Mouse (Mus musculus) adrenal gland, postnatal 10 days (tissue): ENCODE results near the gene C530008M17Rik. TPM values are rescaled to one million over a fixed set of nuclear protein-coding genes. Genes with fewer than 3 reads are reported as not detected.

Source experiments
- DNase-seq: peaks from one replicate; pipeline ENCODE4 v3.0.0; 2021; ENCODE audit warnings: mixed read lengths
- total RNA-seq, 2 experiments: library from RNA; stranded (reverse); gene quantifications; 2 replicates each; pipeline ENCODE4 v1.2.3; 2021

Gene C530008M17Rik
- total RNA-seq, 2 experiments from 2014 or later = 7.5 to 10.4 TPM

GRCm38 (mm10) chr5:76665421-76665820 lies 9.1 kb downstream of the C530008M17Rik start:
- DNase-seq = no peak

- no peak for DNase-seq
These were observed 9.9 kb downstream of the C530008M17Rik start for GRCm38 (mm10) chr5:76666026-76666756.

GRCm38 (mm10) chr5:76668118-76668517 lies 11.8 kb downstream of the C530008M17Rik start:
- DNase-seq = no peak

GRCm38 (mm10) chr5:76668547-76668946 lies 12.2 kb downstream of the C530008M17Rik start:
- no peak for DNase-seq

GRCm38 (mm10) chr5:76670183-76670582 lies 13.9 kb downstream of the C530008M17Rik start:
- no peak for DNase-seq

- DNase-seq = no peak
These were observed 17.8 kb downstream of the C530008M17Rik start for GRCm38 (mm10) chr5:76674022-76674653.

GRCm38 (mm10) chr5:76675369-76675768 lies 19.1 kb downstream of the C530008M17Rik start:
- no peak for DNase-seq

- DNase-seq = no peak
These were observed 24.6 kb downstream of the C530008M17Rik start for GRCm38 (mm10) chr5:76680959-76681358.

GRCm38 (mm10) chr5:76681895-76682656 lies 25.8 kb downstream of the C530008M17Rik start:
- no peak for DNase-seq

- no peak for DNase-seq
These were observed 27.1 kb downstream of the C530008M17Rik start for GRCm38 (mm10) chr5:76683455-76683854.

GRCm38 (mm10) chr5:76684658-76685605 lies 28.6 kb downstream of the C530008M17Rik start:
- DNase-seq = peak; percentile 47

- no peak for DNase-seq
These were observed 31.8 kb downstream of the C530008M17Rik start for GRCm38 (mm10) chr5:76687961-76688600.

- no peak for DNase-seq
These were observed 32.3 kb downstream of the C530008M17Rik start for GRCm38 (mm10) chr5:76688643-76689042.

- DNase-seq = no peak
These were observed 33.9 kb downstream of the C530008M17Rik start for GRCm38 (mm10) chr5:76690177-76690593.

GRCm38 (mm10) chr5:76691251-76691650 lies 34.9 kb downstream of the C530008M17Rik start:
- no peak for DNase-seq

- DNase-seq = no peak
These were observed 35.6 kb downstream of the C530008M17Rik start for GRCm38 (mm10) chr5:76691706-76692424.

GRCm38 (mm10) chr5:76697536-76697935 lies 41.2 kb downstream of the C530008M17Rik start:
- no peak for DNase-seq

- no peak for DNase-seq
These were observed 41.9 kb downstream of the C530008M17Rik start for GRCm38 (mm10) chr5:76698187-76698586.

GRCm38 (mm10) chr5:76701127-76701853 lies 45.0 kb downstream of the C530008M17Rik start:
- DNase-seq = no peak

GRCm38 (mm10) chr5:76702104-76702503 lies 45.8 kb downstream of the C530008M17Rik start:
- DNase-seq = no peak
